Mouse (Mus musculus) brain, adult 2 months (tissue): ENCODE measurements around the gene Smyd1.
A peak's percentile ranks its signal among the peaks of the same experiment; 100 is the strongest.
"Not testable (repeated sequence)": the region's sequence is repeated elsewhere in the genome, so short reads cannot be mapped to it uniquely, and the experiment has no call there.

Source experiments
- DNase-seq: peaks from one replicate; pipeline ENCODE4 v3.0.0; 2011; ENCODE audit warnings: low read depth, low spot score

Gene Smyd1

DNA sequence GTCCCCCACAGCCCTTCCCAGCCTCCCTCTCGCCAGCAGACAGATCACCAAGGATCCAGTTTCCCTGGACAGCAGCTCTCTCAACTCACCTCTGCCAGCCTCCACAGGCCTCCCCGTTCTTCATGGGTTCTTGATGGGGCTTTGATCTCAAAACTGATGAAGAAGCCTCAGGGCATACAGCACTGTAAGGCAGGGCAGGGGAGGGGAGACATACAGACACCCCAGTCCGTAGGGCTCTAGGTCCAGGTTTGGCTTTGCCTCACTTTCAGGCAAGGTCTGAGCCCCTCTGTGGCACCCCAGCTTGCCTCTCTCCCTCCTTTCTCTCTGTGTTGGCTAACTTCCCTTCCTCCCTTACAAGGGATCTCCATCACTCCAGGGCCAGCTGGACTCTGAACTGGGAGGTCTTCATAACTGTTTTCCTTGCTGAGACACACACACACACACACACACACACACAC lies at the start of gene Smyd1:
TSS of gene Smyd1 (minus strand) at position 408 of the 458 bp plus-strand sequence.
- DNase-seq: no peak

DNA sequence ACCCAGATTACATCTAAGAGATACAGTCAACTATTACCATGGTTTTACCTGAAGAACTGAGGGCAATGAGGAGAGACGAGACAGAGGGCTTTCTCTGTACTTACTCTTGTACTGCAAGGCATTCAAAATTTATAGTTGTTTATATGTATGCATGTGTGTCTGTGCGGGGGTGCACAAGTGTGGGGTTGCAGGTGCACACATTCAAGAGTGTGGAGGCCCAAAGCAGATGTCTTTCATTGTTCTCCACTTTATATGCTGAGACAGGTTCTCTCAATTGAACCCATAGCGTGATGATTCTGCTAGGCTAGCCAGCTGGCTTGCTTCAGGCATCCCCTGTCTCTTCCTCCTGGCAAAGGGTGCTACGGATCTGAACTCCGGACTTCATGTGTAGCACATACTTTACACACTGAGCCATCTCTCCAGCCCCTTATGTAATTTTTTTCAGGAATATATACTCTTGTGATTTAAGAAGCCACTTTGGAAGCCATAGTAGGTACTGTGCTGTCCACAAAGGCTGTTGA lies 49.1 kb upstream of the Smyd1 start:
- no peak for DNase-seq

DNA sequence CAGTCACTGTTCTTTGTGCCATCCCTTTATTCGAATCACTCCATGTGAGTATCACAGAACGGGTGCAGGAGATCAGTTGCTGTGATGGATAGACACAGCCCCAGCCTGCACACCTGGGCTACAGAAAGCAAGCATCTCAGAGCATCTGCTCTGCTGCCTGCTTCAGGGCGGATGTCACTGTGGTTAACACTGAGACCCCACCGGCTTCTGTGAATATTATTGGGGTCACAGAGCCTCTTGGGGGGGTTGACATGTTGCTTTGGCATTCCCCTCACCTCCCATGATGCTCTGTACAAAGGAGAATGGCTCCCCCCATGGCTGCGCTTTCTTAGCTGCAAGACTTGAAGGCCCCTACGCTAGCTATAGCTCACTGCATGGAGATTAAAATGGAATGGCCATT lies 47.4 kb upstream of the Smyd1 start:
- DNase-seq: no peak

DNA sequence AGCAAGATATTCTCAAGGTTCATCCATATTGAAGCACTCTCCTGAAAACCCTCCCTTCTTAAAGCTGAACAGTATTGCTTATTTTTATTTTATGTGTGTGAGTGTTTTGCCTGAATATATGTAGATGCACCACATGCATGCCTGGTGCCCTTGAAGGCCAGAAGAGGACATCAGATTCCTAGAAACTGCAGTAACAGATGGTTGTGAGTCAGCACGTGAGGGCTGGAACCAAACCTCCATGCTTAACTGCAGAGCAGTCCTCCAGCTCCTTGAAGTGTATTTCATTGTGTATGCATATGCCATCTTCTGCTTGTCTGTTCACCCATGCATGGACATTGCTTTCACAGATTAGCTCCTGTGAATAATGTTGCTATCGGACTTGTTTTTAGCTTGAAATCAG lies 42.0 kb upstream of the Smyd1 start:
- peak; percentile 12 for DNase-seq

DNA sequence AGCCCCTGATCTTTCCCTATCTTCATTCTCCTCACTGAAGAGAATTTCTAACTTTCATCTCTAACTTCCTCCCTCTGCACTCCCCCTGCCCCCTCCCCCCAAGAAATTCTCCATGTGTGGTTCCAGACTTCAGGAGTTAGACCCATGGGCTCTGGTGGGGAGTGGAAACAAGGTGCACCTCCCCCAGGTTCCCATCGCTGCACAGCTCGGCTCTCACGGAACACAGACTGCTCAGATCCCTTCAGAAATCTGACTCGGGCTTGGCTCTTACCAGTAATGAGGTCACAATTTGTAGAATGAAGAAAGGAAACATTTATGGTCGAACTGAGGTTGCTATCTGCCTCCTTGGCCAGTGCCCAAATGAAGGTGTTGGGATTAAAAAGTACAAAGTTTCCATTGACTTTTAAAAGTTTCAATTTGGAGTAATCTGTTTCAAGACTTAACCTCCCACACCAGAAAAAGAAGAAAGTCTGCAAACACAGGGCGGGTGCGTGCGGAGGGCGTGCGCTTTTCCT lies 39.2 kb upstream of the Smyd1 start:
- no peak for DNase-seq

DNA sequence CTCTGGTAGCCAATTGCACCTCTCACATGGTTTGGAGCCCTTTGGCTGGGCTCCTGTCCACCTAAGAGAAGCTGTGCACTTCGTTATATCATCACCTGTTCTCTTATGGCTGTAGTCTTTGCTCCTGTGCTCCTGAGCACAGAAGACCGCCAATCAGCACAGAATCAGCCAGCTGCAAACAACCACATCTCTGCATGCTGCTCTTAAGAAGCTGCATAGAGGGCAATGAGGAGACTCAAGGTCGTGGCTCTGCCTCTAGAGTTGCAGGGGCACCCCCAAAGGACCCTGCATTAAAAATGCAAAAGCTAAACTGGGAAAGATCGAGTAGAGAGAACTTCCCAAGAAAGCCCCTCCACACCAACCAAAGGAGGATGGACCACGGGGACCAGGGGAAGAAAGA lies 38.7 kb upstream of the Smyd1 start:
- no peak for DNase-seq

DNA sequence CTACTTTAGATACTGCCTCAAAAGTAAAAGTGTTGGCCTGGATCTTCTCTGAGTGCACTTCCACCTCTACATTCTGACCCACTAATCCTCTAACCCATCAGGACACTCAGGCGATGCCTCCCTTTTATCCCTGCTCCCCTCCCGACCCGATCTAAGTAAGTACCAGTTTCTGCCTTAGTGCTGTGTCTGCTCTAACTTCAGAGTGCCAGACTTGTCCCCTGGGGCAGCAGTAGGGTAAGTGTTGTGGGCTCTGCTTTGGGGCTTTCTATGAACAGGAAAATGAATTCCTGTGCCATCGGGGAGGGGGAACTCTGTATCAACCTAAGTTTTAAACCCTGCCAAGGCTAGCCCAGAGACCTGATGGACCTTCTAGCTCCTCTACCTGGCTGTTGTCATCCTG lies 38.2 kb upstream of the Smyd1 start:
- DNase-seq: no peak

DNA sequence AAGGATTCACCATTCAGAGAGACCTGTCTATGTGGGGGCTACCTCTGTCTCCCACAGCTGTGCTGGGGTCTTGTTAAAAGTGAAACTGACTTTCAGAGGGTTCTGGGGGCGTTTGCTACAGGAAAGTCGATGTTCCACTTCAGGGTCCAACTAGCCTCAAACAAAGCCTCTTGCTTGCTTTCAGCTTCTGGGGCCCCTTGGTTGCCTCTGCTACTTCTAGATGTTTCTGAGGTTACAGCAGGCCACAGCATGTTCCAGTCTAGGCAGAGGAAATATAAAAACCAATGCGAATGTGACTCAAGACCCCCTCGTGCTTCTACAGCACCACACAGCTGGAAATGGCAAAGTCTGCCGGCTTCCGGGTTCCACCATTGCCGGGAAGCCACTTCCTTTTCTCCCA lies 35.5 kb upstream of the Smyd1 start:
- no peak for DNase-seq

DNA sequence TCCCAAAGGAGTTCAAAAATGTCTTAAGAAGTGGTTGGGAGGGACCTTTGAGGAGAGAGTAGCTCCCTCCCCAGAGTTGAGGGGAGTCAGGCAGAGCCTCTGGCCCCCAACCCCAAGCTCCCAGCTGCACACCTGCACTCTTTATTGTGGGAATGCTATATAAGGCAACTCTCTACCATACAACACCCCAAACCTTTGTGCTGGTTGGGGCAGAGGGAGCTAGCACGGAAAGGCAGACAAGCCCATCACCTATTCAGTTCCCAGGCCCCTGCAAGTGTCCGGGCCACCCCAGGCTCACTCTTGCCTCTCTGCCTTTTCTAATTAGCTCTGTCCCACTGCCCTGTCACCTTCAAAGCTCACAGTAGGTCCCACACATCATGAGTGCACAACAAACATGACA lies 31.7 kb upstream of the Smyd1 start:
- DNase-seq: no peak

DNA sequence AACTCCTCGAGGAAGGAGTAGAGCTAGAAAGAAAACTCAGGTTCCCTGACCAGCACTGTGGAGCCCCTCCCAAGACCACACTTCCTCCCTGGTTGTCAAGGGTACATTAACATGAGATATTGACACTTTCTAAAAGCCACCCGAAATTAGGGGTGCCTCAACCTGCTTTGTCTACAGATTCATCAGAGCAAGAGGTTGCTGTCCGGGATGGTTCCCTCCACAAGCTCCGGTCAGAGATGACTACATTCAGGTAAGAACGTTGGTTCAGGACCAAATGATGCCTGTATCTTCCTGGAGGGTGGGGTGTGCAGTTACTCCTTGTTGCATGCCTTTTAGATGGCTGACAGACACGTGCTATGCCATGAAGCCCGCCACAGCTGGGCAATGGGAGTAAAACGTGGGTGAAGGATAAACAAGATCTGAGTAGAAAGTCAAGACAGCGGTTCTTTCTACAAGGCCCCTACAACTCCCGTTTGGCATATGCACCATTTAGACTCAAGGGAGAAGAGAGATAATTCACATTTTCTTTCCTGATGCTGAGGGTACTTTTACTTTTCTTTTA lies 30.9 kb upstream of the Smyd1 start:
- DNase-seq: no peak

DNA sequence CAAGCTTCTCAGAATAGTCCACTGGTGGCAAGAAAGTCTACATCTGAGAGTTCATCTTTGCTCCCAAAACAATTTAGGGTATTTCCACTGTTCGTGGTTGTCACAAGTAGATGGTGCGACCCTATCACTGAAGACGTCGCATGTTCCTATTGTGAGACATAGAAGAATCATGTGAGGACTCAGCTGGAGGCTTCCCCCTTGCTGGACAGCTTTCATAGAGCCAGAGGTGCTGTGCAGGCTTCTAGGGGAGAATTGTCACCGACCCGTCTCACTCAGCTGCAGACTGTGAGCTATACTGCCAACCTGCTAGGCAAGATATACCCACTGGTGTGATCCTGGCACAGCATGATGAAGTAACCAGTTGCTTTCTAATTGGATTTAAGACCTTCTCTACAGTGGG lies 30.2 kb upstream of the Smyd1 start:
- no peak for DNase-seq

DNA sequence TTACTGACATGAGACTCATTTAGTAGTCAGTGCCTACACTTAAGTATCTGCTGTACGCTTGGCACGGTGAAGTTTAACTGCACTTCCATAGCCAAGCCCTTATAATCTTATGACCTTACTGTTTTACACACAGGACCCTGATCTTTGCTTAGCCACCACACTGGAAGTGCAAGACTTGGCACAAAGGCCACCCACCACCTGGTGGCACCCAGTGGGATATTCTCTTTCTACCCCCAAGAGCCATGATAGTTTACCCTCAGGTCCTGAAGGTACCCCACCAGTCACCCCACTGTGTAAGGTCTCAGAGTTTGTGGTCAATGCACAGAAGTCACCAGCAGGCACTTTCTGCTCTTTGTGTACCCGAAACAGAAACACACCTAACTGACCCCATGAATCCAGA lies 29.2 kb upstream of the Smyd1 start:
- no peak for DNase-seq

DNA sequence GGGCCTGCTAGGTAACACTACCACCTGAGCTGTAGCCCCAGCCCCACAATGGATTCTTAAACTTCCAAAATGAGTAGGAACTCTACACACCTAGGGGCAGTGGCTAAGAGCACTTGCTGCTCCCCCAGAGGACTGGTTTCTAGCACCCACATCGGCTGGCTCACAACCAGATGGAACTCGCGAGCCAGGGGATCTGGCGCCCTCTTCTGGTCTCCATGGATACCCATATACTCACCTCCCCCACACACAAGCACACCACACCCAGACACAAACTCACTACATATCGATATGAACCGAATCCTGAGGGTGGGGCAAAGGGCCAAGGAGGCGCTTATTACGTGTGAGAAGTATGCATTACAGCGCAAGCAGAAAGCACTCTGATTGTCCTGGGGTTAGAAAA lies 26.0 kb upstream of the Smyd1 start:
- DNase-seq: no peak

DNA sequence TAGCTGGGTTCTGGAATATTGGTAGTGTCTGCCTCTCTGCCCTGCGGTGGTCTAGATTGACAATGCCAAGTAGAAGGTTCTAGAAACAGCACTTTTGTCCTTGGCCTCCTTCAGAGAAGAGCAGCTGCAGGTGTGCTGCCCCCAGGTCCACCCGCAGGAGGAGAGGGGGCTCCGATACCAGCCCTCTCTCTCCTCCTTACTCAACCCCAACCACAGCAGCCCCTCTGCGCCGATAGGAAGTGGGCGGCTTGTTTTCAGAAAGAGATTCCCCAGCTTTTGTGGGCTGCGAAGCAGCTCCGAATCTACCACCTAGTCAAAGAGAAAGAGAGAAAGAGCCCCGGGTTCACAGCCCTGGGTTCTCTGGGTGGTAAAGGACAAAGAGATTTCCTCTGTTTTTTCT lies 19.1 kb upstream of the Smyd1 start:
- no peak for DNase-seq

DNA sequence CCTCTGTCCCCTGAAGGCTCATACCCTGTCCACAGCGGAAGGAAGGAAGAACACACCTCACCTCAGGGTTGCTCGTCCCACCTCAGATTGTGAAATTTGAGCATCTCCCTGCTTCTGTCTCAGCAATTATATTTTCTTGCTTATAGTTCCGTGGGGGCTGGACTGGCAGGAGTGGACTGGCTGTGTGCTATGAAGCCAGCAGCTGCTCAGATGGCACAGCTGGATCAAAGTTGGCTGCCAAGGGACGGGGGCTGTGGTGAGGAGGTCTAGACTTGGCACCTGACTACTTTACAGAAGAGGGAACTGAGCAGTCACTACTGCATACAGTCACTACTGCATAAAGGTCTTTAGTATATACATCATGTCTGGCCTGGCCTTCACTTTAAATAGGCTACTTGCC lies 17.3 kb upstream of the Smyd1 start:
- no peak for DNase-seq

DNA sequence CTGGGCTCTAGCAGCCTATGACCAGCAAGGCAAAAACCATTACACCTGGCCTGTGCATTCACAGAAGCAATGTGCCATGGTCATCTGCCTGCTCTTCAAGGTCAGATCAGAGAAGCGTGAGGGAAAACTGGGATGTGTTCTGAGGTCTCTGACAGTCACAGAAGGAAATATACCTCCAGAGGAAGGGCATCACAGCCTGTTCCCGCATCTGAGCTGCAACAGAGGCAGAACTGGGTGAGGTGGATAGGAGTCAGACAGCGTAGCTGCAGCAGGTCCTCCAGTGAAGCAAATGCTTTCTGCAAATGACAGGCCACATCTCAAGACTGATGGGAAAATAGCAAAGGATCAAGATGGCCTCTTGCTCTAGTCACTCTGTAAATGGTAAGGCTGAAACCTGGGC lies 16.9 kb upstream of the Smyd1 start:
- no peak for DNase-seq

DNA sequence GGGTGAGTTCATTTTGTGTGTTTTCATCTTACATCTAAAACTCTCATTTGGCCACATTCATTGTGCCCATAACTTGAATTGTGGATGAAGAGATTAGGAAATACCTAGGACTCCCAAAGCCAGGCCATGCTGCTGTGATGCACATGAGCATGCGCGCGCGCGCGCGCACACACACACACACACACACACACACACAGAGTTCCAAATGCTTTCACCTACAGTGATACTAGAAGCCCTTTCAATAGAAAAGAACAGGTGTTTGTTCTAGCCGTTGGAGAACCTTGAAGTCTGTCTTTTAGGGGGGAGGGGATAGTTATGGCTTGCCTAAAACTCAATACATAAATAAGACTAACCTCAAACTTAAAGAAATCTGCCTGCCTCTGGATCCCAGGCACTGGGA lies 15.6 kb upstream of the Smyd1 start:
- DNase-seq: no peak

DNA sequence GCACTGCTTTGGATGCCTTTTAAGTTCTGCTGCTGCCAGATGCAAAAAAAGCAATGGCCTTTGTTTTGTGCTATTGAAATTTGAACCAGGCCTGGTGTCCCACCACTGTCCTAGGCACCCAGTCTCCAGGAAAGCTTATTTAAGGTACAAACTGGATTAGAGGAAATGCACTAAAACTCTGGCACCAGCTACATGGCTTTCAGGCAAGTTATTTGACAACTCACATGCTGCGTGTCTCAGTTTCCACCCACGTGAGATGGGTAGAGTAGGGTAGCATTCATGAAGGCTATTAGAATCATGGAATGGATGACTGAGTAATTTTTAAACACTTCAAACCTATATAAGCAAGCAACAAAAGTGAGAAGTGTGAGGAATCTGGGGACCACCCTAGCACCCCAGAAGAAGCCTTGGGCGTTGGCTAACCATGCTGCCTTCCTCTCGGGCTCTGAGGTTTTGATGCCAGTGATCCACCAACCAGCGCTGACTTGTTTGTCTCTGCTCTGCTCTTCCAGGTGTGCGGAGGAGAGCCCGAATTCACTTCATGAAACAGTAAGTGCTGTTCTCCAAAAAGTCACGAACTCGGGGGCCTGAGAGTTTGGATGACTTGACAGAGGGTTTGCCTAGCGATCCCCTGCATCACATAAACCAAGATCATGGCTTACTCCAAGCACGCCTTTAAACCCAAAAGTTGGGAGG lies 11.7 kb upstream of the Smyd1 start:
- peak; percentile 9 for DNase-seq

DNA sequence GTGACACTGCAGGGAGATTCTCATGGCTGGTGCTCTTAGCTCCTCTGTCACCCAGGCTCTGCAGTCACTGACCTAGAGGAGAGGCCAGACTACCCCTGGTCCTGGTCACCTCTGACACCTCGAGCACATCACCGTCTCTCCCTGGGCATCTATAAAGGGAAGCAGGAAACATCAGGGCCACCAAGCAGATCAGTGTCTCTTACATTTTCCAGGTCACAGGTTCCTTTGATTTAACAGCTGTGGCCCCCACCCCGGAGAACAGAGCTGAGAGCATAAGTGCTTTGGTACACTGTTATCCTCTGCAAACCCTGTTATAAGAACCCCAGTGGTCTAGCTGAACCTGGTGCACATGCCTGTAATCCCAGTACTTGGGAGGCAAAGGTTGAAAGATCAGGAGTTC lies 11.0 kb upstream of the Smyd1 start:
- DNase-seq: no peak

DNA sequence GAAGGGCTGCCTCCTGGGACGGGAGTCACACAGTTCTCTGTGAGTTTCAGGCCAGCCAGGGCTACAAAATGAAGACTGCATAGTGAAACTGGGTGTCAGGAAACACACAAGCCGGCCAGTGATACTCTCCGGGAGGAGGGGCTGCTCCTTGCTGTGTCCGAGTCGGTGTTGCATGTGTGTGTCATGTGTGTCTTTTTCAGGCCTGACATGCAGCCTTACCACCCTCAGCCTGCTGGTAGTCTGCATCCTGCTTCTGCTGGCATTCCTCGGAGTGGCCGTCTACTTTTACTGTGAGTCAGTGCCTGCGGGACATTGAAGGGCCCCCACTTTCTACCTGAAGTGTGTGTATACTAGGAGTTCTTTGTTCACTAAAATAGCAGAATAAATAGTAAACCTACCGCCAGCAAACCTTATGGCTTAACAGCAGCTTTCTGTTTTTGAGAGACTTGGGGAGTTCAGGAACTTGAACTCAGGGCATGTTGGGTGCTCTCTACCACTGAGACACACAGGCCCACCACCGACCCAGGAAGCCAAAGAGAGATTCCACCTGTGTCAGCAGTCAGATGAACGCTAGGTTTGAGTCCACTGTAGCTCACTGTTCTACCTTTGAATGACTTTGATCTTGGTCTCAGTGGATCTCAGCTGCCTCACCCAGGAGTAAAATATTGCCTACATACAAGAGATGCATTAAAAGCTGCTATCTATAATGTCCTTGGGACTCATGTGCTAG lies 10.4 kb upstream of the Smyd1 start:
- DNase-seq: no peak

DNA sequence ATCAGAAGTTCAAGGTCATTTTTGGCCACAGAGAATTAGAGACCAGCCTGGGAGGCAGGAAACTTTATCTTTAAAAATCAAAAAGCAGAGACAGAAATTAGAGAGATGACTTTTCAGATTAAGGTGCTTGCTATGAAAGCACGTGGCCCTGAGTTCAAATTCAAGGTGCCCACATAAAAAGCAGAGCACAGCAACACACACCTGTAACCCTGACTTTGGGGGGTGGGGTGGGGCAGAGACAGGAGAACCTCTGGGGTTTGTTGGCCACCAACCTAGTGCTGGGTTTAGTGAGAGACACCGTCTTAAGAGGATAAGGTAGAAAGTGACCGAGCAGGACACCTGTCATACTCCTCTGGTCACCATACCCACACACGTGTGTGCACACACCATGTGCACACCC lies 9.5 kb upstream of the Smyd1 start:
- not testable (repeated sequence) for DNase-seq

DNA sequence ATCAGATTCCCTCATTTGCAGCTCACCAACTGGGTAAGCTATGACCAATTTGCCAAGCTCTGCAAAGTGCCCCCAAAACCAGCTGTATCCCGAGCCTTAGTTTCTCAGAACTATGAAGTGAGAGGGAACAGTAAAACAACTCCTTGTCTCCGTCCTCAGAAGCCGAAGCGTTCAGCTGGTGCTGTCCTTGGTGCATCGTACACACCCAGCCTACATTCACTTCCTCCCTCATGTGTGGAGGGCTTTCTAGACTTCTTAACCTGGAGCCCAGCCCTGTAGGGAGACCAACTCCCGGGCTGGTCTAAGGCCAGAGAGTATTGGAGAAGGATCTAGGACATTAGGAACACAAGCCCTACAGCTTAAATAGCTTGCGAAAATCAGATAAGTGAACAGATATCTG lies 8.5 kb upstream of the Smyd1 start:
- no peak for DNase-seq

DNA sequence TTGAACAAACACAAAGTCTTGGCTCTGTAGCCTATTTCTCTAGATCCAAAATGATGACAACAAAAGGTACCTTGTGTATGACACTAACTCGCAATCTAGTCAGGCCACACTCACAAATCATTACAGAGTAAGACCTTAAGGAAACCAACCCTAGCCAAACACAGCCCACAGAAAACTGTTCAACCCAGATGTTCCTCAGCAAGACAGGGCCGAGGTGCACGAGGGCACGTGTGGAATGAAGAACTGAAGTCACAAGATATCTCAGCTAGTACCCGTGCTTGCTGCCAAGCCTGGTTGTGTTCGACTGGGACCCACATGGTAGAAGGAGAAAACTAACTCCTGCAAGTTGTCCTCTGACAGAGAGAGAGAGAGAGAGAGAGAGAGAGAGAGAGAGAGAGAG lies 7.8 kb upstream of the Smyd1 start:
- no peak for DNase-seq
